Mouse (Mus musculus): Measurements from ENCODE around the gene Cdk5rap2. TPM values are rescaled to one million over a fixed set of nuclear protein-coding genes. Genes with fewer than 3 reads are reported as not detected.

Gene Cdk5rap2
- polyA plus RNA-seq, 1 experiment: 3.3 TPM

DNA sequence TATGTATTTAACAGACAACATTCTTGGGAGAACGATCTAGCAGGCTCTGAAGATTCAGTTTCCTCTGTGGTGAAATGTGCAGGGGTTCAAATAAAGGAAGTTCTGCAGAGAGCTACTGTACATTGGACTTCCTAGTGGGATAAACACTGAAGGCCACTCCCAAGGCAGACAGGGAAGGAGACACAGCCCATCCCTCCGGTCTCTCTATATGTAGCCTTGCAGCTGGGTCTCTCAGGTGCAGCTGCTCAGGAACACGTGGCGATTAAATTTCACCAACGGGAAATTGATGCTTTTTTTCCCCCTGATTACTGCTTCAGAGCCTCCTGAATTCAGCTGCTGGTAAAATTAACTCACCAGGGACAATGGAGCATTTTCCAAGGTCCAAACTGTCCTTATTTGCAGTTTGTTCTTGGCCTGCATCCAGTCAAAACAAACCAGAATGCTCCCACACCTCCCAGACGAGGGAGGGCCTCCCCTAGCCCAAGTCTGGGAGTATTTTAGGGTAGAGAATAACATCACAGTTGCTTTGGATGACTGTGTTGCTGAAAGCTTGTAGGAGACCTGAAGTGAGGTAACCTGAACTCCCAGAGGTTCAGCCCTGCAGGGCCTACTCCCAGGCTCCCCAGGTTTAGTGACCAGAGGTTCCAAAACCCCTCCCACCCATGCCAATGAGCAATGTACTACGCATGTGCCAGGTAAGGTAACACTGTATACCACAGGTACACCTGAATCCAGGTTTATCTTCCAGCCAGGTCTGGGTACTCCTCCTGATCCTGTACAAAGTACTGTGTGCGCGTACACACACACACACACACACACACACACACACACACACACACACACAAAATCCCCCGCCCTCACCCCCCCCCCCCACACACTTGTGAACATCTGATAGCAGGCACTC, 189.7 kb downstream of the Cdk5rap2 start:
- WGBS: 33% methylated on average over 10 of the region's 10 CpGs
- peak; percentile 27 for DNase-seq (ENCODE audit: low read depth, low spot score)

- no peak for DNase-seq (ENCODE audit: low read depth, low spot score)
- 47% methylated on average over 4 of the region's 4 CpGs for WGBS
Observed at GRCm38 (mm10) chr4:70219776-70220175, 190.5 kb downstream of the Cdk5rap2 start.

DNA sequence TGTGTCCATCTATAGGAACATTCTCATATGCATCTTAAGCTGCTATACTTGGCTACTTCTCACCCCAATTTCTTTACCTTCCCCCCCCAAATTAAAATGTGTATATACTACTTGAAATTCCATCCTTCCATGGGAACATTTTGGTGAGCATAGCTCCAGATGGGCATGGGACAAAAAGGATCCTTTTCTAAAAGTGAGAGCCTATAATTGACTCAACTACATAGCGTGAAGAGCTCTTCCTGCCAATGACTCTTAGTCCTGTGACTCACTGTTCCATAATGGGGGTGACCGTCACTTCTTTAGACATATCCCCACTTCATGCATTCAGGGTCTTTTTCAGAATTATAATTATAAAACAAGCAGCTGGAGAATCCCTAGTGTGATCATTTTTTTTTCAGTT, 224.3 kb downstream of the Cdk5rap2 start:
- WGBS: 86% methylated on average over 2 of the region's 2 CpGs
- DNase-seq (ENCODE audit: low read depth, low spot score): no peak

Other genes starting within 250 kb of the Cdk5rap2 start
- 1.6 and 5.0 TPM in 2 replicates for gene Megf9, start 124.6 kb upstream of the Cdk5rap2 start, polyA plus RNA-seq (2012; rRNA removed)